In genomic region chr13:31993391-31993790, GRCm38 (mm10) we compare ENCODE assay signal across 19 mouse cellular contexts.
"Had no signal": no experiment of that assay in that cellular context is flagged by ENCODE, and none has a peak within 500 bp of the region (broad histone marks: within the 10 kb centered on the region; RNA-seq: fewer than 3 reads in every experiment).

No protein-coding gene starts in this region.

- DNase-seq: kidney, adult 8-10 months; kidney, postnatal 14 days; layer of hippocampus, adult 9-11 months; right cerebral cortex, postnatal 4 days; thymus, adult 2 months; thymus, postnatal 14 days; thymus, postnatal 4 days had no signal

- H3K27ac ChIP-seq: layer of hippocampus, adult 2 months; liver, embryonic 14.5 days; macrophage; midbrain, embryonic 12.5 days; midbrain, embryonic 15.5 days; neural tube, embryonic 13.5 days; stomach, postnatal 0 days had no signal

- H3K36me3 ChIP-seq: limb, embryonic 15.5 days; midbrain, embryonic 12.5 days; midbrain, embryonic 15.5 days; neural tube, embryonic 13.5 days had no signal

- H3K27me3 ChIP-seq: limb, embryonic 15.5 days; midbrain, embryonic 12.5 days; midbrain, embryonic 15.5 days; neural tube, embryonic 13.5 days had no signal

- H3K4me3 ChIP-seq: layer of hippocampus, adult 2 months; limb, embryonic 15.5 days; midbrain, embryonic 12.5 days; midbrain, embryonic 15.5 days; neural tube, embryonic 13.5 days had no signal

- ATAC-seq: intestine, postnatal 0 days; liver, postnatal 0 days; midbrain, embryonic 15.5 days had no signal

- H3K4me2 ChIP-seq: liver, embryonic 11.5 days; midbrain, embryonic 12.5 days; midbrain, embryonic 15.5 days; neural tube, embryonic 13.5 days had no signal

- H3K9me3 ChIP-seq: limb, embryonic 15.5 days; midbrain, embryonic 15.5 days had no signal

- H3K9ac ChIP-seq: limb, embryonic 15.5 days; liver, embryonic 14.5 days; liver, postnatal 0 days; lung, embryonic 14.5 days; midbrain, embryonic 12.5 days; midbrain, embryonic 15.5 days; neural tube, embryonic 13.5 days had no signal
